Mouse (Mus musculus): ENCODE measurements around the gene Leprot.

DNA sequence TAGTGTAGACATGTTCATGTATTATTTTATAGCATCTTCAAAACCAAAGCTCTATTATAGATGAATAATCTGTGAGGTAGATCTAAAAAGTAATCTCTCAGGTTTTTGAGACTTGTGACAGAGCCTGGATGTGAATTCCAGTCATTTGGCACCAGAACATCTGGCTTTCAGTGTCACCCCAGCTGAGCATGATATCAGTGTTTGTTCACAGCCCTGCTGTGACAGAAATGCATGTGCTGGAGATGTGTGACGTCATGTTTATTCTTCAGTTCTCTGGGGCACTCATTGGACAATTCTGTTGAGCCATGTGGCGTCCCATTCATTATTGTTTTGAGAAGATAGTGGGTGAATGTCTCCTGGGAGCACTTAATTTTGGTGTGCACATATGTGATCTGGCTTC lies 11.9 kb upstream of the Leprot start:
- TF ChIP-seq CTCF (IDR thresholded peaks at IDR 0.05; ENCODE audit: borderline replicate concordance, control insufficient read depth, extremely low read depth, insufficient read depth, low read length, poor library complexity): no peak
- no peak for TF ChIP-seq POLR2A (IDR thresholded peaks at IDR 0.05; ENCODE audit: control insufficient read depth, extremely low read depth, insufficient read depth, low read length, poor library complexity)
